Mouse (Mus musculus) midbrain, postnatal 0 days (tissue): ENCODE results near the gene Pcyt1a. TPM values are rescaled to one million over a fixed set of nuclear protein-coding genes. Genes with fewer than 3 reads are reported as not detected.

Experiments used
- ATAC-seq: fragments of 200-750 bp; cut with Nextera tagmentation; 2 replicates; pipeline ENCODE4 v1.8.0; 2017; ENCODE audit warnings: moderate number of reproducible peaks, mild to moderate bottlenecking, moderate TSS enrichment, moderate library complexity; ENCODE audit not compliant: low FRiP score
- DNase-seq: peaks from one replicate; pipeline ENCODE4 v3.0.0-alpha.2; 2015; ENCODE audit warnings: low spot score
- H3K27ac ChIP-seq: fragments of 300-500 bp; sonication (generic); 2 replicates; pipeline ENCODE4 v1.5.1; 2014; ENCODE audit warnings: low read depth, mild to moderate bottlenecking, low read length, mixed read lengths
- H3K27me3 ChIP-seq: fragments of 300-500 bp; sonication (generic); 2 replicates; pipeline ENCODE4 v1.6.1; 2014; ENCODE audit warnings: low read length, control low read depth, mixed read lengths; ENCODE audit not compliant: insufficient read depth
- H3K36me3 ChIP-seq: fragments of 300-500 bp; sonication (generic); 2 replicates; pipeline ENCODE4 v1.6.1; 2014; ENCODE audit warnings: low read length, control low read depth, mixed read lengths; ENCODE audit not compliant: insufficient read depth
- H3K4me1 ChIP-seq: fragments of 300-500 bp; sonication (generic); 2 replicates; pipeline ENCODE4 v1.6.1; 2014; ENCODE audit warnings: mild to moderate bottlenecking, control low read depth, antibody characterized with exemption, low read length, mixed read lengths; ENCODE audit not compliant: insufficient read depth
- H3K4me2 ChIP-seq: fragments of 300-500 bp; sonication (generic); 2 replicates; pipeline ENCODE4 v1.6.1; 2014; ENCODE audit warnings: low read depth, mild to moderate bottlenecking, low read length, mixed read lengths; ENCODE audit not compliant: poor library complexity, severe bottlenecking
- H3K4me3 ChIP-seq: fragments of 300-500 bp; sonication (generic); 2 replicates; pipeline ENCODE4 v1.5.1; 2014; ENCODE audit warnings: low read depth, mild to moderate bottlenecking, low read length, moderate library complexity
- H3K9ac ChIP-seq: fragments of 300-500 bp; sonication (generic); replicated peaks from 2 replicates; pipeline ENCODE4 v1.6.1; 2014; ENCODE audit warnings: mild to moderate bottlenecking, low read length, moderate library complexity, mixed read lengths; ENCODE audit not compliant: poor library complexity, severe bottlenecking
- H3K9me3 ChIP-seq: fragments of 300-500 bp; sonication (generic); 2 replicates; pipeline ENCODE4 v1.6.1; 2016; ENCODE audit warnings: low read length, control low read depth
- CTCF ChIP-seq: IDR thresholded peaks from 2 replicates; pipeline ENCODE4 v1.5.1; 2016; ENCODE audit warnings: antibody characterized with exemption, mild to moderate bottlenecking
- WGBS: fragments of 180-500 bp; shearing (Covaris S2); extraction: QIAGEN DNeasy Blood & Tissue Kit; methylation state at CpG from one replicate; pipeline ENCODE4 v1.1.7; 2014; 5-methylcytosine and 5-hydroxymethylcytosine counted together
- polyA plus RNA-seq: library from polyadenylated mRNA; unstranded; fragments of >200 nt; fragmentation: Nextera tagmentation; extraction: Ambion mirVana; gene quantifications from 2 replicates; pipeline ENCODE4 v1.2.1, GENCODE M21; 2015
- total RNA-seq: library from RNA; depleted of rRNA; stranded (reverse); fragments of >200 nt; gene quantifications from 2 replicates; pipeline ENCODE4 v1.2.3, GENCODE M21; 2014

Pcyt1a gene
- total and polyA plus RNA-seq, 2 experiments from 2014 or later = 49.2 to 52.7 TPM

DNA sequence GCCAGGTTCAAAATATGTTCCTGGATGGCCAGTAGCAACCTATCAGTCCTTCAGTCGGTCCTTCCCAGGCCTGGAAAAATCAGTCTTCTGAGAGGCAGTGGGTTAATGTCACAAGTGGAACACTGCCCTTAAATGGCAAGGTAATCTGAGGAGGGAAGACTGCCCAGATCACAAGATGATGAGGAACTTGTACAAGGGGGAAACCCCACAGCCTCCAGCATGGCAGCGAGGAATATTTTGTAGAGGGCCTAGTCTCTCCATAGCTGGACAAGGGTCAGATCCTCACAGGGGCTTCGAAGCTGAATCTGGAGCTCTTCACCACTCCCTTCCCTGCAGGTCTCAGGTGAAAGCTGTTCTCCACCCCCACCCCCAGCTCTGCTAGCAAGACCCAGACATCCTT is 27.9 kb upstream of the Pcyt1a start:
- no peaks in the 10 kb centered on the region for H3K36me3 ChIP-seq
- H3K9ac ChIP-seq = no peak overlapping the region
- no peaks in the 10 kb centered on the region for H3K4me1 ChIP-seq
- ATAC-seq (no peak), DNase-seq (no peak)
- no peak overlapping the region for H3K27ac ChIP-seq
- H3K4me3 ChIP-seq = no peak overlapping the region
- H3K27me3 ChIP-seq = no peaks in the 10 kb centered on the region
- TF ChIP-seq CTCF = no peak
- H3K9me3 ChIP-seq = no peaks in the 10 kb centered on the region
- H3K4me2 ChIP-seq = no peak overlapping the region
- 92% methylated on average over 3 of the region's 3 CpGs for WGBS

GRCm38 (mm10) chr16:32405716-32406115 is 25.0 kb upstream of the Pcyt1a start:
- DNase-seq = no peak
- no peak overlapping the region for H3K4me3 ChIP-seq
- no peaks in the 10 kb centered on the region for H3K4me1 ChIP-seq
- no peak for ATAC-seq
- H3K9me3 ChIP-seq = no peaks in the 10 kb centered on the region
- WGBS = 93% methylated on average over 9 of the region's 9 CpGs
- H3K36me3 ChIP-seq = no peaks in the 10 kb centered on the region
- no peak for TF ChIP-seq CTCF
- H3K9ac ChIP-seq = no peak overlapping the region
- H3K4me2 ChIP-seq = no peak overlapping the region
- H3K27ac ChIP-seq = no peak overlapping the region
- no peaks in the 10 kb centered on the region for H3K27me3 ChIP-seq

DNA sequence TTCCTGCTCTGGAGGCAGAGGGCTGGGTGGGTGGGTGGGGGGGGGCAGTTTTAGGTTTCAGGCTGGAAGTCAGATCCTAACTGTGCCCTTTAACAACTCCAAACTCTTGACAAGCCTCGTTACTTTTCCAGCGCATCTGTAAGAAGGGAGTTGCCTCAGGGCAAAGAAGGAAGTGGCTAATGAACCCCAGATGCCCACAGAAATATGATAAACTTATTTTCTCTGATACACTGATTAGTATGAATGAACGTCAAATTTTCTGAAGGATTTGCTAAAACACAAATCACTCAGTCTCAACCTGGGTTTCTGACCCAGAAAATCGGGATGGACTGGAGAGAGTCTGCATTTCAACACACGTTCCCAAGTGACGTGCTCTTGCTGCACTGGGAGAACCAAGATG is 24.1 kb upstream of the Pcyt1a start:
- no peak overlapping the region for H3K4me2 ChIP-seq
- no peak overlapping the region for H3K27ac ChIP-seq
- no peak overlapping the region for H3K4me3 ChIP-seq
- ATAC-seq (no peak), DNase-seq (no peak)
- H3K9me3 ChIP-seq = no peaks in the 10 kb centered on the region
- no peaks in the 10 kb centered on the region for H3K36me3 ChIP-seq
- H3K9ac ChIP-seq = no peak overlapping the region
- no peak for TF ChIP-seq CTCF
- no peaks in the 10 kb centered on the region for H3K27me3 ChIP-seq
- no peaks in the 10 kb centered on the region for H3K4me1 ChIP-seq
- WGBS = 74% methylated on average over 6 of the region's 6 CpGs

DNA sequence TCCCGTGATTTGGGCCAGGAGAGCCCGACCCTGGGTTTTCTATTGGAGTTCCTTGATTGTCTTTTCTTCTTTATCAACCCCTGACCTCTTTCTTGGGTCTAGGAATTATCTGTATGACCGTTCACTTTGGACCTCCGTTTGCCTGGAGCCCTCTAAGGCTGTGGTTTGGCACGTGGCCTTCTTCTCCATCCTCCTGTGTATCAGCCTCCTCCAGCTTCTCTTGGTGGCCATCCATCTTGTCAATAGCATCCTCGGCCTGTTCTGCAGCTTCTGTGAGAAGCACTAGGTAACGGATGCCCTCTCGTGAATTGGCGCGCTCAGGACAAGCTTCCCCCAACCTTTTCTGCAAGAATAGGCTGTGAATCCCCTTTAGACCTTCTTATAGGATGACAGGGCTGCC is 23.0 kb upstream of the Pcyt1a start:
- no peak for TF ChIP-seq CTCF
- H3K4me2 ChIP-seq = no peak overlapping the region
- H3K27me3 ChIP-seq = no peaks in the 10 kb centered on the region
- WGBS = 81% methylated on average over 10 of the region's 10 CpGs
- H3K4me1 ChIP-seq = no peaks in the 10 kb centered on the region
- no peak overlapping the region for H3K27ac ChIP-seq
- H3K9me3 ChIP-seq = no peaks in the 10 kb centered on the region
- DNase-seq (no peak), ATAC-seq (no peak)
- H3K9ac ChIP-seq = no peak overlapping the region
- no peak overlapping the region for H3K4me3 ChIP-seq
- H3K36me3 ChIP-seq = no peaks in the 10 kb centered on the region

GRCm38 (mm10) chr16:32417457-32417856 is 13.3 kb upstream of the Pcyt1a start:
- WGBS = 61% methylated on average over 1 of the region's 1 CpGs
- Histone ChIP-seq H3K27me3 (no peaks in the 10 kb centered on the region), H3K9ac (no peak overlapping the region), H3K4me3 (no peak overlapping the region), H3K4me1 (peaks cover 3% of the 10 kb centered on the region; the same call in 1 of the 2 replicates), H3K27ac (no peak overlapping the region), H3K36me3 (no peaks in the 10 kb centered on the region), H3K9me3 (no peaks in the 10 kb centered on the region), H3K4me2 (no peak overlapping the region)
- ATAC-seq (no peak), DNase-seq (no peak)
- TF ChIP-seq CTCF = no peak

- peak; percentile 25 for TF ChIP-seq CTCF
- Histone ChIP-seq H3K36me3 (no peaks in the 10 kb centered on the region), H3K27ac (peak within 1 kb of the TSS; percentile 91), H3K4me2 (peak within 1 kb of the TSS; percentile 72), H3K9ac (peak within 1 kb of the TSS; percentile 70), H3K27me3 (no peaks in the 10 kb centered on the region), H3K9me3 (no peaks in the 10 kb centered on the region), H3K4me3 (peak within 1 kb of the TSS; percentile 58), H3K4me1 (peaks cover 3% of the 10 kb centered on the region; the same call in 1 of the 2 replicates)
- DNase-seq = peak; percentile 98
- WGBS = 1% methylated on average over 45 of the region's 45 CpGs
- peak; percentile 96 for ATAC-seq
Observed at GRCm38 (mm10) chr16:32419517-32420483, 10.9 kb upstream of the Pcyt1a start, which contains the start of gene Tctex1d2. TSS of gene Tctex1d2 (plus strand) at chr16:32419702.
